Mouse (Mus musculus) layer of hippocampus, adult 11-12 months (tissue): Measurements from ENCODE around the gene Spty2d1.
A peak's percentile ranks its signal among the peaks of the same experiment; 100 is the strongest.

Experiments
- DNase-seq: peaks from one replicate; pipeline ENCODE4 v3.0.0; 2022; ENCODE audit warnings: low spot score

Gene Spty2d1

DNA sequence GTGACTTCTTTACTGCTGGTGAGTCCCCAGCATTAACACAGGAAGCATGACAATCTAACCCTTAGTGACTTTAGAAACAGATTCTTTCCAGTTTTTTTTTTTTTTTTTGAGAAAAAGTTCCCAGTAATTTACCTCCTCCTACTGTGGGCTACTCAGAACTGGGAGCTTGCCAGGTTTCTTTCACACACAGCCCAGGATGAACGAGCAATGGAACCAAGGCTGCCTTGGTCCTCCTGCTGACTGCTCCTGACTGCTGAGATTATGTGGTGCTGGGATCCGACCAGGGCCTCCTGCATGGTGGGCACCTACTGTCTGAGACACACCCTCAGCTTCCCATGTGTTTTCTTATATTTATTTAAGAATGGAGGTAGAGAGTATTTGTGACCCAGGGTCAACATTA, 21.1 kb downstream of the Spty2d1 start:
- DNase-seq, result no peak

DNA sequence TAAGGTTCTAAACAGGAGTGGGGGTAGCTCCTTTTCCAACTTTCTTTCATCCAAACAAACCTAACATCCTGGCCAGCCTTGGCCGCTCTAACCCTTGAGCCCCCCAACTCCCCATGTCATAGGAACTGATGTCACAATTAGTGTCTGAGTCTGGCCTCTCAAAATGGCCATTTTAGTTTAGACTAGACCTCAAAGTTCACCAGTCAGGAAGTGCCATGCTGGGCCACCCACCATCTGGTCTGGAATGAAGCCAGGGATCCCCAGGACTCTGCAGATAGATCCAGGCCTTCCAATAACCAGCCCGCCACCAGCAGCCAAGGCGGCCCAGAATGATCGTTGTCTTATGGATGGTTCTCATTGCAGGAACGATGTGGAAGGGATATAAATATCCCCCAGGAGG, 21.6 kb downstream of the Spty2d1 start:
- peak; percentile 33 for DNase-seq

DNA sequence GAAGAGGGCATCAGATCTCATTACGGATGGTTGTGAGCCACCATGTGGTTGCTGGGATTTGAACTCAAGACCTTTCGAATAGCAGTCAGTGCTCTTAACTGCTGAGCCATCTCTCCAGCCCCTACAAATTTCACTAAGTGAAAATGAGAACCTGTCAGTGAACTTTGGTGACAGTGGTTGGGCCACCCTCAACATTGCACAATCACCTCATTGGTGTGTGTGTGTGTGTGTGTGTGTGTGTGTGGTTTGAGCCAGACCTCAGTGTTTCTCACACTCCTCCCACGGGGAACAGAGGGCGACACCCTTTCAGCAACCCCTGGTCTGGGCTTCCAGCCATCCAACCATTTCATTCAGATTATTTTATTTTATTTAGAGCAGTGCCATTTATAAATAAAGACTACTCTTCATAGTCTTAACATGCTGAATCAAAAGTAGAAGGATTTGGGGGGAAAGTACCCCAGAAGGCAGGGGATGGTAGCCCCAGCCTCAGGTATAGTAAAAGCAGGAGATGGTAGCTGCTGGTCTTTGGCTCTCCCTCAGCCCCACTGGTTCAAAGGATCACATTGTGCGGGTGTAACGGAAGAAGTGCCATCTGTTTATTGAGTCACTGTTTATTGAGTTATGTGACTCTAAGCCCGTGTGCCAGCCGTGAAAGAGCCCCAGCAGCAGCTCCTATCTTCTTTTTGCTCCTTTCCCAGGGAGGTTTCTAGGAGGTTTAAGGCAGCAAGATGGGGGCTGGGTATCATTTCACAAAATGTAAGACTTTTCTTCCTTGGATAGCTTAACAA, 22.3 kb downstream of the Spty2d1 start:
- peak; percentile 40 for DNase-seq

DNA sequence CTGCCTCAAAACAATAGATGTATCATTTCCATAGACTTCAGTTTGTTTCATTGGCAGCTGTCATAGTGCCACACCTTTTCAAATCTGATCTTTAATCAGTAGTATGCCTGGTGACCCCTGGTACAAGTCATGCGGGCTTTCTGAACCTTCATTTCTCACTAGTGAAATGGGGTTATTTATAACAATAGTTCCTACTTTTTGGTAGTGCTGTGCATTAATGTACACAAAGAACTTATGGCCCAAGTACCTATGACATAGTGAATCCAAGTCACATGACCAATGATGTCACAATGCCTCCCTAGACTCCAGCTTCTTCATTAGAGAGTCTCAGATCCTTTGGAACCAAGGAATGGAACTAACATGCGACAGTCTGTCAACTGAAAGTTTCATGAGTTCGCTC, 24.9 kb downstream of the Spty2d1 start, which contains the start of gene Gm9999:
Gm9999 (plus strand) TSS at position 301 of the 400 bp plus-strand sequence.
- DNase-seq, result no peak

- no peak for DNase-seq
Observed at GRCm38 (mm10) chr7:46975456-46975855, 32.8 kb downstream of the Spty2d1 start.

DNA sequence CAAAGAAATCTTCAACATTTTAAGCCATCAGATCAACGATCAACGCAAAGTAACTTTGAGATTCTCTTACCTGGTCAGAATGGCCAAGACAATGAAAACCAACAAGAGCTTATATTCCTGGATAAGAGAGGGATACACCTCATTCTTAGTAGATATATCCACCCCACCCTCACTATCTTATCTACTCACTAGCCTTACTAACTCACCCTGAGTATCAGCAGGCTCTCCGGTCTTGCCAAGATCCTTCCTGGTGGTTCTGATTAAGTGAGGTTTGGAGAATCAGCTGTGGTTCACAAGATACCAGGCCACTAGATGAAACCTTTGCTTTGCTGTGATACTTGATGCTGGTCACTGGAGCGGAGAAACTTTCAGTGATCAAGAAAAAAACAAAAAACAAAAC, 33.6 kb downstream of the Spty2d1 start:
- DNase-seq, result no peak

DNA sequence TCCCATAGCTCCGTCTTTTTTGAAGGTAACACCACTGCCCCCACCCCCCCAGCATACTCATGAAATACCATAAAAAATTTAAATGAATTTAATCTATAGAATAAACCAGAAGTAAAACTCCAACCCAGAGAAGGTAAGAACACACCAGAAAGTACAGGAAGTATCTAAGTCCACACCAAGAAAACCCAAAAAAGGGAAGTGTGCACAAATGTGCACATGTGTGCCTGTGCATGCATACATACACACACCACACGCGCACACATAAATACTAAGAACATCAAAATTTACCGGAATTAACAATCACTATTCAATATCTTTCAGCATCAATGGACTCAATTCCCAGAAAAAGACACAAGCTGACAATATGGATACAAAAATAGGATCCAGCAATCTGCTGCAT, 38.3 kb downstream of the Spty2d1 start:
- no peak for DNase-seq

DNA sequence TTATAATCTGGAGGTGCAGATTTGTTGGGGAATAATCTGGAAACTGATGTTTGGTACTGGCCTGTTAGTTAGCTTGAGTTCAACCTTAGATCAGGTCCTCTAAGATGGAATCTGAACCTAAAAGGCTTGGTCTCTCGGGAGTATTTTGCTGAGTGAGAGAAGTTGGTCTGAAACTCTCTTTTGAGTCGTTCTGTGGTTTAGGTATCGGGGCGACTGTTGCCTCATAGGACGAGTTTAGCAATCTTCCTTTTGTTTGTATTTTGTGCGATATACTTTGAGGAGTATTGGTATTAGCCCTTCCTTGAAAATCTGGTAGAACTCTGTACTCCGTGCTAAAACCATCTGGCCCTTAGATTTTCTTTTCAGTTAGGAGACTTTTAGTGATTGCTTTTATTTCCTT, 44.1 kb downstream of the Spty2d1 start:
- DNase-seq, result no peak

- DNase-seq, result peak; percentile 85
Observed at GRCm38 (mm10) chr7:46962806-46963618, 45.2 kb downstream of the Spty2d1 start.

GRCm38 (mm10) chr7:46962132-46962531, 46.1 kb downstream of the Spty2d1 start:
- no peak for DNase-seq

DNA sequence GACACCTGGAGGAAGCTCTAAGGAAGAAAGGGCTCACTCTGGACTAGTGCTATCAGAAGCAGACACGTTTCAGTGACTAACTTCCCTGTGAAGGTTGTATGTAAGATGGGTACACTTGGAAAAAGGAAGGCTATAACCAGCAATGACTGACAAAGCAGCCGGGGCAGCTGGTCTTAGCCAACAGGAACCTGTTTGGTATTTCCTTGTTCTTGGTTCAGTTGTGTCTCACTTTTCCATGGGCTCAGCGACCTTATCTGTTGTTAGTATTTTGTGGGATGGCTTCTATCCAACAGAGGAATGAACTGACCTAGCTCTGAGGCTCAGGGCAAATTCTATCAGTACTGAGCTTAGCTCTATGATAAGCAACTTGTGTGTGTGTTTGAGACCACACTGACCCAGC, 47.2 kb downstream of the Spty2d1 start:
- no peak for DNase-seq

DNA sequence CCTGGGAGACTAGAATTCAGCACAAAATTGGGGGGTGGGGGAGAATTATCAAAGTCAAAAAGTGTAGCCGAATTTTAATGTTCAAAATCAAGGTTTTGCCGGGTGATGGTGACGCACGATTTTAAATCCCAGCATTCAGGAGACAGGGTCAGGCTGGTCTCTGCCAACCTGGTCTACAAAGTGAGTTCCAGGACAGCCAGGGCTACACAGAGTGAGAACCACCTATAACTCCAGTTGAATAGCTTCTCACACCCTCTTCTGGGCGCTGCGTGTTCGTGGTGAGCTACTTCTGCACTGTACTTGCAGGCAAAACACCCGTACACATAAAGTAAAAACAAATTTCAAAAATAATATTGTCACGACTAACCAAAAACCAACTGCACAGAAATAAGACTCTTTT, 49.4 kb downstream of the Spty2d1 start:
- no peak for DNase-seq

DNA sequence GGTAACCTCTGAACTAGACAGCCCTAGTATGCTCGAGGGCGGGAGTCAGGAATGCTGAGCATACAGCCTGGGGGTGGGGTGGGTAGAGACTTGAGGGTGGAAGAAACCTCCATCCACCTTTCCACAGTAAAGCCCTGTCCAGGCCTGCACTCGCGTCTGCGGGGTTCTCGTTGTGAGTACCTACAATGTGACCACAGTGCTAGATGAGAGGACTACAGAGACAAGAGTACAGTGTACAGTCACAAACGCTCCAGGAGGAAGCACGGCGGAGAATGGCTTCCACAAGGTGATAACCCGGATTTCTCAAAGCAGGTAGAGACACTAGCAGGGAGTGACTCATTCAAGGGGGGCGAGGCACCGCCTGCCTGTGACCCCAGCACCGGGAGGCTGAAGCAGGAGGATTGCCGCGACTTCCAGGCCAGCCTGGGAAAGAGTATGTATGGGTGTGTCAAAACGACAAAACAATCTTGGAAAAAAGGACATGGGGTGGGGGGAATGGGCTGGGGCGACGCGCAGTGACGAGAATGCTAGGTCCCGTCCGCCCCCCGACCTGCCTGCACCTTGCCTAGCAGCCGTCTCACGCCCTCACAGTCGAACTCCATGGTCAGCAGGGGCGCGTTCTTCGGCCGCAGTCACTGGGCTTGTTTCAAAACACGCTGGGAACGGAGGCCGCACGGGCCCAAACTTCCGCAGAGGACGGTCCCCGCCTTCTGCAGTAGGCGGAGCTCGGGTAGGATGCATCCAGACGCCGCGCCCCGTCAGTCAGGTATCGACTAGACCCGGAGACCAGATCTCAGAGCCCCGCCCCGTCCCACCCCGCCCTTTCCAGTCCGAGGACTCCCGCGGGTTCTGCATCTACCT, 50.1 kb downstream of the Spty2d1 start, which contains the start of gene Uevld:
Uevld (minus strand) TSS at position 697 of the 861 bp plus-strand sequence.
- DNase-seq, result peak; percentile 91
